Mouse (Mus musculus) myocyte (in vitro differentiated cells): Measurements from ENCODE around the gene Mlst8. TPM values are rescaled to one million over a fixed set of nuclear protein-coding genes. Genes with fewer than 3 reads are reported as not detected.
"Not testable (repeated sequence)": the region's sequence is repeated elsewhere in the genome, so short reads cannot be mapped to it uniquely, and the experiment has no call there.

Experiments used
- H3K27me3 ChIP-seq: one replicate; pipeline ENCODE4 v1.6.1; 2011; ENCODE audit not compliant: control insufficient read depth, insufficient read depth, insufficient read length
- H3K36me3 ChIP-seq: one replicate; pipeline ENCODE4 v1.6.1; 2011; ENCODE audit not compliant: control insufficient read depth, insufficient read depth
- H3K4me2 ChIP-seq: one replicate; pipeline ENCODE4 v1.6.1; 2011; ENCODE audit warnings: low read depth, control low read depth
- H3K4me3 ChIP-seq: one replicate; pipeline ENCODE4 v1.5.1; 2011; ENCODE audit warnings: mild to moderate bottlenecking, control low read depth, moderate library complexity
- H3K79me2 ChIP-seq: one replicate; pipeline ENCODE4 v1.6.1; 2011; ENCODE audit not compliant: control insufficient read depth, insufficient read depth
- H3ac ChIP-seq: one replicate; pipeline ENCODE4 v1.6.1; 2011; ENCODE audit not compliant: control insufficient read depth, insufficient read length
- CEBPB ChIP-seq: IDR thresholded peaks from 2 replicates; pipeline ENCODE4 v1.6.1; 2011; ENCODE audit warnings: mild to moderate bottlenecking, moderate library complexity; ENCODE audit not compliant: poor library complexity, insufficient read depth, severe bottlenecking
- E2F4 ChIP-seq: IDR thresholded peaks from one replicate; pipeline ENCODE4 v1.6.1; 2011; ENCODE audit warnings: mild to moderate bottlenecking, control low read depth, moderate library complexity; ENCODE audit not compliant: insufficient read depth
- MAX ChIP-seq: IDR thresholded peaks from one replicate; pipeline ENCODE4 v1.6.1; 2011; ENCODE audit warnings: low read depth, mild to moderate bottlenecking, control low read depth
- MYOD1 ChIP-seq, 3 experiments: IDR thresholded peaks; one replicate each; pipeline ENCODE4 v1.6.1; 2011; ENCODE audit warnings: control low read depth in 2 of 3, low read depth in 2 of 3, mild to moderate bottlenecking in 2 of 3, moderate library complexity in 1 of 3; ENCODE audit not compliant: insufficient read length in 2 of 3, control insufficient read depth in 1 of 3
- MYOG ChIP-seq, 3 experiments: IDR thresholded peaks; one replicate each; pipeline ENCODE4 v1.6.1; 2011; ENCODE audit warnings: control low read depth in 2 of 3, low read depth in 2 of 3, mild to moderate bottlenecking in 2 of 3; ENCODE audit not compliant: insufficient read length in 2 of 3, control insufficient read depth in 1 of 3, insufficient read depth in 1 of 3
- POLR2A ChIP-seq: IDR thresholded peaks from one replicate; pipeline ENCODE4 v1.6.1; 2011; ENCODE audit warnings: low read depth, mild to moderate bottlenecking, control low read depth, moderate library complexity; ENCODE audit not compliant: insufficient read length
- POLR2AphosphoS2 ChIP-seq: IDR thresholded peaks from one replicate; pipeline ENCODE4 v1.6.1; 2011; ENCODE audit warnings: low read depth, control low read depth; ENCODE audit not compliant: insufficient read length
- REST ChIP-seq: IDR thresholded peaks from one replicate; pipeline ENCODE4 v1.6.1; 2011; ENCODE audit warnings: mild to moderate bottlenecking, control low read depth, moderate library complexity; ENCODE audit not compliant: insufficient read depth, insufficient read length
- SRF ChIP-seq: IDR thresholded peaks from one replicate; pipeline ENCODE4 v1.6.1; 2011; ENCODE audit warnings: low read depth; ENCODE audit not compliant: control insufficient read depth, insufficient read length
- TCF12 ChIP-seq: IDR thresholded peaks from one replicate; pipeline ENCODE4 v1.6.1; 2011; ENCODE audit warnings: mild to moderate bottlenecking, control low read depth; ENCODE audit not compliant: poor library complexity, insufficient read depth, severe bottlenecking
- TCF3 ChIP-seq: IDR thresholded peaks from one replicate; pipeline ENCODE4 v1.6.1; 2011; ENCODE audit warnings: low read depth, control low read depth; ENCODE audit not compliant: insufficient read length
- USF1 ChIP-seq: IDR thresholded peaks from one replicate; pipeline ENCODE4 v1.6.1; 2011; ENCODE audit warnings: low read depth, mild to moderate bottlenecking, control low read depth, moderate library complexity
- polyA plus RNA-seq: library from polyadenylated mRNA; unstranded; fragments of >200 nt; fragmentation: generic; extraction: Trizol; gene quantifications from one replicate; pipeline ENCODE4 v1.2.1, GENCODE M21; 2012; ENCODE audit warnings: missing spikeins

The Mlst8 gene
- polyA plus RNA-seq, 1 experiment, result 16.5 TPM

- no peaks in the 10 kb centered on the region for H3K36me3 ChIP-seq
- no peaks in the 10 kb centered on the region for H3K27me3 ChIP-seq
- no peak overlapping the region for H3K4me2 ChIP-seq
- TF ChIP-seq USF1, result no peak
- H3K4me3 ChIP-seq, result no peak overlapping the region
- H3ac ChIP-seq, result no peak overlapping the region
- no peaks in the 10 kb centered on the region for H3K79me2 ChIP-seq
Measured at GRCm38 (mm10) chr17:24461580-24461979, 17.3 kb downstream of the Mlst8 start.

GRCm38 (mm10) chr17:24455523-24456206, 23.2 kb downstream of the Mlst8 start:
- H3K79me2 ChIP-seq, result peaks cover 25% of the 10 kb centered on the region
- H3K4me2 ChIP-seq, result peak overlapping the region; percentile 36
- H3K36me3 ChIP-seq, H3K27me3 ChIP-seq: not testable (repeated sequence)
- peak overlapping the region; percentile 57 for H3ac ChIP-seq
- peak overlapping the region; percentile 75 for H3K4me3 ChIP-seq

DNA sequence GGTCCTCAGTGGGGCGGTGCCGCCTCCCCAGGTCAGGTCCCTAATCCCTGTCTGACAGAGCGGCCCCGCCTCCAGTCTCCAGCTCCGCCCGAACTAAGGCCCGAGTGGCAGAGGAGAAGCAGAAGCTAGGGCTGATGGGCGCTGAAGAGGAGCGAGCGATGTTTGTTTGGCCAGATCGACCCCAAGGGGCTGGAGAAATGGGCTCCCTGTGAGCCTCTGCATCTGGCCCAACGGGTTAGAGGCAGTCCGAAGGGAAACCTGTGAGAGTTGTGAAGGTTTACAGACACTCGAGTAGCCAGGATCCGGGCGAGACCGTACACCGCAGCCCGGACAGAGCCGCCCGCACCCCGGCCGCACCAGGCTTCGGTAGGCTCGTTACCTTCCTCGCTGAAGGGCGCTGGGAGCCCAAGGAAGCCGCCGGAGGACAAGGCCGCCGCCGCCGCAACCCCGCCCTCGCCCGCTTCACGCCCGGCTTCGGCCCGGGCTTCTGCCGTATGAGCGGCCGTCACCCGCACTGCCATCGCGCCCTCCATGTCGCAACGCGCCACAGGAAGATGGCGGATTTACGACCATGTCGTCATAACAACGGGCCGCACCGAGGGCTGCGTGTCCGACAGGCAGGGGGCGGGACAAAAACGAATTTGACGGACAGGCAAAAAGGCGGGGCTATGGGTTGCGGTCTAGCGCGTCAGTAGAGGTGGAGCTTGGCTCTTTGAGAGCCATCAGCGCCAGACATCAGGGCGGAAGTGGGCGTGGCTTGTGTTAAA, 23.9 kb downstream of the Mlst8 start:
- peaks cover 25% of the 10 kb centered on the region for H3K79me2 ChIP-seq
- peak overlapping the region; percentile 57 for H3ac ChIP-seq
- H3K27me3 ChIP-seq, result no peaks in the 10 kb centered on the region
- peaks cover 2% of the 10 kb centered on the region for H3K36me3 ChIP-seq
- TF ChIP-seq MYOG (IDR thresholded peaks at IDR 0.05; ENCODE audit: control insufficient read depth in 1 of 3, insufficient read depth in 1 of 3, insufficient read length in 2 of 3, low read depth in 2 of 3) (peak in 1 of 3 experiments; percentile 50), CEBPB (peak; percentile 69; the same call in 1 of the 2 replicates), SRF (peak; percentile 24), REST (no peak), TCF3 (peak; percentile 1), MYOD1 (IDR thresholded peaks at IDR 0.05; ENCODE audit: control insufficient read depth in 1 of 3, insufficient read length in 2 of 3, low read depth in 2 of 3) (peak in 1 of 3 experiments; percentile 30), POLR2AphosphoS2 (peak; percentile 91), E2F4 (no peak), TCF12 (no peak), MAX (no peak), USF1 (no peak), POLR2A (peak; percentile 89)
- H3K4me3 ChIP-seq, result peak overlapping the region; percentile 75
- peak overlapping the region; percentile 97 for H3K4me2 ChIP-seq

DNA sequence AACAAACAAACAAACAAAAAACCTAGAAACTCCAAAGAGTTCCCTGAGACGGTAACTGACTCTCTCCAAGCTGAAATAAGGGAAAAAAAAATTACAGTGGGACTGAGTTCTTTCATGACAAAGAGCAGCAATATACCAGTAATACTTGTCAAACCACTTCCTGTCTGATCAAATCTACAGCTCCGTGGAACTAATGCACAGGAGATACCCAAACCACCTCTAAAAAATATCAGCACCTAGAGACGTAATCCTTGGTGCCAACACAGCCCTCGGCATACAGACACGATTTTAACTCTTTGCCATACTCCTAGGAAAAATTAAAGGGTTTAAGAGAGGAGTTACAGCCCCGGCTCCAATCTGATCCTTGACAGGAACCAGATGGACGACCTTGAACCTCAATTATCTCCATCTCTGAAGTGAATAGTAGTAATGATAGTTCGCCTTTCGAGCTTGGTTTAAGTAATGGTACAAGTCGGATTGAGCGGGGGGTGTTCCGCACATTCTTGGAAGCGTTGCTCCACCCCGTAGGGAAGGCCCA, 24.6 kb downstream of the Mlst8 start:
- TF ChIP-seq CEBPB, result no peak
- H3K4me3 ChIP-seq, result peak overlapping the region; percentile 75
- H3ac ChIP-seq, result peak overlapping the region; percentile 57
- peak overlapping the region; percentile 97 for H3K4me2 ChIP-seq
- H3K79me2 ChIP-seq, result peaks cover 25% of the 10 kb centered on the region
- H3K36me3 ChIP-seq, result peaks cover 7% of the 10 kb centered on the region
- no peaks in the 10 kb centered on the region for H3K27me3 ChIP-seq

- Histone ChIP-seq H3K79me2 (peaks cover 25% of the 10 kb centered on the region), H3K27me3 (no peaks in the 10 kb centered on the region), H3K36me3 (peaks cover 12% of the 10 kb centered on the region), H3K4me2 (peak overlapping the region; percentile 97), H3ac (no peak overlapping the region), H3K4me3 (no peak overlapping the region)
- TF ChIP-seq POLR2AphosphoS2, result no peak
- TF ChIP-seq MYOD1 (IDR thresholded peaks at IDR 0.05; ENCODE audit: control insufficient read depth in 1 of 3, insufficient read length in 2 of 3, low read depth in 2 of 3), result no peak
- no peak for TF ChIP-seq TCF3
- no peak for TF ChIP-seq MAX
- TF ChIP-seq REST, result no peak
- TF ChIP-seq TCF12, result no peak
- no peak for TF ChIP-seq MYOG (IDR thresholded peaks at IDR 0.05; ENCODE audit: control insufficient read depth in 1 of 3, insufficient read depth in 1 of 3, insufficient read length in 2 of 3, low read depth in 2 of 3)
- TF ChIP-seq E2F4, result no peak
- TF ChIP-seq SRF, result no peak
- no peak for TF ChIP-seq CEBPB
- no peak for TF ChIP-seq POLR2A
- no peak for TF ChIP-seq USF1
Measured at GRCm38 (mm10) chr17:24453372-24453771, 25.5 kb downstream of the Mlst8 start.
